Mouse (Mus musculus): ENCODE measurements around the gene Gm28729. TPM values are rescaled to one million over a fixed set of nuclear protein-coding genes. Genes with fewer than 3 reads are reported as not detected.

The Gm28729 gene
- 2.9 TPM for polyA plus RNA-seq (2014; fragmentation: Illumina TruSeq; extraction: RNeasy Lipid Tissue Mini Kit (QIAGEN cat#74804))

DNA sequence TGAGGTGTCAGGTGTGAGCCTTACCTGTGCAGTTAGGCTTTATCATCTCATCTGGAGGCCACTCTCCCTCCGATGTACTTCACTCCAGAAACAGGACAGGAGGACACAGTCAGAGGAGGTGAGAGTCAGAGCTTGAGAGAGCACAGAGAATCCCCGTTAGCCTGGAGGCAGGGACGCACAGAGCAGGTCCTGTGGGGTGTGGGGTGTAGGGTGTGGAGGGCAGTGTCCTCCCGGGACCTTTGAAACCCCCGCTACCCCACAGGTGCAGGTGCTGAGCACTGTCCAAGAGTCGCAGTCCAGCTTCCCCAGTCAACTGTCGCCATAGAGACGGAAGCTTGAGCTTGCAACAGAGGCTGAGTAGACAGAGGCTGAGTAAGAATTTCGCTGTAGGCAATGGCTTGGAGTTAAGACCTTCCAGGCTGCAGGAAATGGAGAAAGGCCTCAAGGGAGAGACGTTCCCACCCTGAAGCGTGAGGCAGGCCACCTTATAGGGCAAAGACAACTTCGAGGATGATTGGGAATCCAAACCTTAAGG lies at the start of gene Gm28729:
Gene Gm28729, minus strand, starts transcription at position 293 of the 535 bp plus-strand sequence.

GRCm38 (mm10) chr9:96478071-96478888 lies 46.8 kb downstream of the Gm28729 start, which contains the start of gene Rnf7:
Gene Rnf7 (minus strand): TSS chr9:96478675.

Other genes starting within 250 kb of the Gm28729 start
- 566 TPM for gene Atp1b3, start 160.8 kb downstream of the Gm28729 start, polyA plus RNA-seq (2014; fragmentation: Illumina TruSeq; extraction: RNeasy Lipid Tissue Mini Kit (QIAGEN cat#74804))
- gene Rnf7, start 46.6 kb downstream of the Gm28729 start, polyA plus RNA-seq (2014; fragmentation: Illumina TruSeq; extraction: RNeasy Lipid Tissue Mini Kit (QIAGEN cat#74804)) = 214 TPM
- 30.1 TPM for gene Rasa2, start 106.4 kb upstream of the Gm28729 start, polyA plus RNA-seq (2014; fragmentation: Illumina TruSeq; extraction: RNeasy Lipid Tissue Mini Kit (QIAGEN cat#74804))
- 46.4 TPM for gene Zbtb38, start 227.6 kb upstream of the Gm28729 start, polyA plus RNA-seq (2014; fragmentation: Illumina TruSeq; extraction: RNeasy Lipid Tissue Mini Kit (QIAGEN cat#74804))